Mouse (Mus musculus): ENCODE data around the gene C1rl. TPM values are rescaled to one million over a fixed set of nuclear protein-coding genes. Genes with fewer than 3 reads are reported as not detected.
"Not testable (repeated sequence)": the region's sequence is repeated elsewhere in the genome, so short reads cannot be mapped to it uniquely, and the experiment has no call there.

The C1rl gene
- total and polyA plus RNA-seq, 3 experiments = 1.1 to 1.3 (median 1.2) TPM

GRCm38 (mm10) chr6:124545425-124545824 is 52.5 kb downstream of the C1rl start:
- Histone ChIP-seq H3K27me3 (ENCODE audit: control insufficient read depth, insufficient read depth, low read length) (no peaks in the 10 kb centered on the region), H3K4me3 (no peak overlapping the region), H3K4me1 (ENCODE audit: control insufficient read depth, insufficient read depth, low read length) (no peaks in the 10 kb centered on the region), H3K79me2 (replicated peaks; ENCODE audit: control insufficient read depth, insufficient read depth, low read length) (no peaks in the 10 kb centered on the region), H3K27ac (no peak overlapping the region), H3K36me3 (ENCODE audit: control insufficient read depth, insufficient read depth, low read length) (no peaks in the 10 kb centered on the region), H3K9ac (ENCODE audit: low read depth, low read length) (no peak overlapping the region)
- 63% methylated on average over 2 of the region's 2 CpGs for WGBS
- intact Hi-C loops (cut with DNase I) = no loop called here
- no peak for TF ChIP-seq CTCF (IDR thresholded peaks at IDR 0.05)
- TF ChIP-seq POLR2A (IDR thresholded peaks at IDR 0.05; ENCODE audit: insufficient read depth, low read depth, low read length) = no peak
- no peak for TF ChIP-seq EP300 (IDR thresholded peaks at IDR 0.05; ENCODE audit: insufficient read depth, low read depth, low read length)
- DNase-seq = no peak

DNA sequence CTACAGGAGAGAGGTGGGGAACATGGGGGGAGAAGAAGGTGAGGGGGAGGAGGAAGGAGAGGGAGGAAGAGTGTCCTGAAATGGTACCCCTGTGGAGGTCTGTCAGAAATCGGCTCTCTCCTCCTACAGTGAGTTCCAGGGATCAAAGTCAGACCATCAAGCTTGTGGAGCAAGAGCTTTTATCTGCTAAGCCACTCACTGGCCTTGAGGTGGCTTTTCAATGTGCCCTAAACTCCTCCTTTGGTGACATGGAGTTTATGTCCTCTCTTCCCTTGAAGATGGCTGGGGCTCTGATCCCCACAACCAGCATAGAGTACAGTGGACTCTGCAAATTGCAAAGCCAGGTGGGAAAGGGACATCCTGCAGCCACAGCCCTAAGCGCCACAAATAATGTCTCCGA is 55.1 kb downstream of the C1rl start:
- H3K9ac ChIP-seq (ENCODE audit: low read depth, low read length) = not testable (repeated sequence)
- 80% methylated on average over 3 of the region's 3 CpGs for WGBS

GRCm38 (mm10) chr6:124549023-124549550 is 56.2 kb downstream of the C1rl start:
- Histone ChIP-seq H3K9ac (ENCODE audit: low read depth, low read length) (no peak overlapping the region), H3K4me1 (ENCODE audit: control insufficient read depth, insufficient read depth, low read length) (no peaks in the 10 kb centered on the region), H3K36me3 (ENCODE audit: control insufficient read depth, insufficient read depth, low read length) (no peaks in the 10 kb centered on the region), H3K27me3 (ENCODE audit: control insufficient read depth, insufficient read depth, low read length) (no peaks in the 10 kb centered on the region), H3K27ac (no peak overlapping the region), H3K79me2 (replicated peaks; ENCODE audit: control insufficient read depth, insufficient read depth, low read length) (no peaks in the 10 kb centered on the region), H3K4me3 (no peak overlapping the region)
- DNase-seq = no peak
- intact Hi-C loops (cut with DNase I) = no loop called here
- TF ChIP-seq POLR2A (IDR thresholded peaks at IDR 0.05; ENCODE audit: insufficient read depth, low read depth, low read length) (no peak), EP300 (IDR thresholded peaks at IDR 0.05; ENCODE audit: insufficient read depth, low read depth, low read length) (no peak), CTCF (IDR thresholded peaks at IDR 0.05) (no peak)
- WGBS = 83% methylated on average over 3 of the region's 3 CpGs

More for the DNA sequence above, 55.1 kb downstream of the C1rl start:
- H3K27ac ChIP-seq; intact Hi-C loops (cut with DNase I); H3K27me3 ChIP-seq (ENCODE audit: control insufficient read depth, insufficient read depth, low read length); H3K4me1 ChIP-seq (ENCODE audit: control insufficient read depth, insufficient read depth, low read length); DNase-seq; H3K36me3 ChIP-seq (ENCODE audit: control insufficient read depth, insufficient read depth, low read length); H3K4me3 ChIP-seq; H3K79me2 ChIP-seq (replicated peaks; ENCODE audit: control insufficient read depth, insufficient read depth, low read length): not testable (repeated sequence)

GRCm38 (mm10) chr6:124552766-124553165 is 59.9 kb downstream of the C1rl start:
- Histone ChIP-seq H3K27me3 (ENCODE audit: control insufficient read depth, insufficient read depth, low read length) (no peaks in the 10 kb centered on the region), H3K36me3 (ENCODE audit: control insufficient read depth, insufficient read depth, low read length) (no peaks in the 10 kb centered on the region), H3K9ac (ENCODE audit: low read depth, low read length) (no peak overlapping the region), H3K27ac (no peak overlapping the region), H3K4me3 (no peak overlapping the region), H3K79me2 (replicated peaks; ENCODE audit: control insufficient read depth, insufficient read depth, low read length) (no peaks in the 10 kb centered on the region), H3K4me1 (ENCODE audit: control insufficient read depth, insufficient read depth, low read length) (no peaks in the 10 kb centered on the region)
- intact Hi-C loops (cut with DNase I) = no loop called here
- peak; percentile 8 to 22 for DNase-seq
- TF ChIP-seq POLR2A (IDR thresholded peaks at IDR 0.05; ENCODE audit: insufficient read depth, low read depth, low read length) = no peak
- no peak for TF ChIP-seq EP300 (IDR thresholded peaks at IDR 0.05; ENCODE audit: insufficient read depth, low read depth, low read length)
- no peak for TF ChIP-seq CTCF (IDR thresholded peaks at IDR 0.05)
- 62% methylated on average over 22 of the region's 22 CpGs for WGBS

DNA sequence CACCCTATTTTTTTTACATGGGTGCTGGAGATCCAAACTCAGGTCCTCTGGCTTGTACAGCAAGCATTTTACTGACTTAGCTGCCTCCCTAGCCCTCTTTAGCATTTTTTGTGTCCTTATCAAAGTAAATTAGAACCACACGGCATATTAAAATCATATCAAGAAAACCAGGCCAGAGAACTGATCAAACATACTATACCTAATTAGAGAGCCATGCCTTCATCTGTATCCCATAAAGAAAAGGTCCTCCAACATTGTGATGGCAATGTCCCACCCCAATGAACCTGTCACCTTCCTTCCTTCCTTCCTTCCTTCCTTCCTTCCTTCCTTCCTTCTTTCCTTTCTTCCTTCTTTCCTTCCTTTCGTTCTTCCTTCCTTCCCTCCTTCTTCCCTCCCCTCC is 63.0 kb downstream of the C1rl start:
- H3K4me3 ChIP-seq; DNase-seq; intact Hi-C loops (cut with DNase I); H3K36me3 ChIP-seq (ENCODE audit: control insufficient read depth, insufficient read depth, low read length); H3K79me2 ChIP-seq (replicated peaks; ENCODE audit: control insufficient read depth, insufficient read depth, low read length); H3K4me1 ChIP-seq (ENCODE audit: control insufficient read depth, insufficient read depth, low read length); H3K27me3 ChIP-seq (ENCODE audit: control insufficient read depth, insufficient read depth, low read length); H3K27ac ChIP-seq; H3K9ac ChIP-seq (ENCODE audit: low read depth, low read length): not testable (repeated sequence)
- 74% methylated on average over 2 of the region's 2 CpGs for WGBS

Other genes starting within 250 kb of the C1rl start
- 10 to 100 TPM; 15.7 to 16.3 TPM for gene Cd163, start 188.5 kb upstream of the C1rl start, total RNA-seq (2021)
- 2.7 and 4.3 TPM in 2 replicates for gene Cd163, start 188.5 kb upstream of the C1rl start, polyA plus RNA-seq (2012; rRNA removed)
- gene Pex5, start 78.0 kb upstream of the C1rl start, total RNA-seq (2021) = 10 to 100 TPM; 21.9 to 25.7 TPM
- gene Pex5, start 78.0 kb upstream of the C1rl start, polyA plus RNA-seq (2012; rRNA removed) = 20.8 and 30.1 TPM in 2 replicates
- 1 to 10 TPM; 1.4 to 1.9 TPM for gene Clstn3, start 28.3 kb upstream of the C1rl start, total RNA-seq (2021)
- gene Clstn3, start 28.3 kb upstream of the C1rl start, polyA plus RNA-seq (2012; rRNA removed) = 5.1 and 11.8 TPM in 2 replicates
- gene C1ra, start 19.3 kb downstream of the C1rl start, total RNA-seq (2021) = 10 to 100 TPM; 10.4 to 12.2 TPM
- 17.3 and 19.5 TPM in 2 replicates for gene C1ra, start 19.3 kb downstream of the C1rl start, polyA plus RNA-seq (2012; rRNA removed)
- gene C1s1, start 49.2 kb downstream of the C1rl start, total RNA-seq (2021) = 10 to 100 TPM; 23.0 to 25.1 TPM
- gene C1s1, start 49.2 kb downstream of the C1rl start, polyA plus RNA-seq (2012; rRNA removed) = 31.0 and 39.0 TPM in 2 replicates
- 1 to 10 TPM; 1.2 to 1.8 TPM for gene C1rb, start 77.2 kb downstream of the C1rl start, total RNA-seq (2021)
- gene C1rb, start 77.2 kb downstream of the C1rl start, polyA plus RNA-seq (2012; rRNA removed) = not detected in 2 replicates
- gene C1s2, start 143.0 kb downstream of the C1rl start, total RNA-seq (2021) = under 1 TPM; 0.26 to 0.48 TPM
- not detected in 2 replicates for gene C1s2, start 143.0 kb downstream of the C1rl start, polyA plus RNA-seq (2012; rRNA removed)
- gene Lpcat3, start 169.9 kb downstream of the C1rl start, total RNA-seq (2021) = 10 to 100 TPM; 34.9 to 40.5 TPM
- gene Lpcat3, start 169.9 kb downstream of the C1rl start, polyA plus RNA-seq (2012; rRNA removed) = 73.4 and 116 TPM in 2 replicates
- 10 to 100 TPM; 71.4 to 78.8 TPM for gene Emg1, start 219.1 kb downstream of the C1rl start, total RNA-seq (2021)
- gene Emg1, start 219.1 kb downstream of the C1rl start, polyA plus RNA-seq (2012; rRNA removed) = 51.8 and 79.0 TPM in 2 replicates
- 100 to 1,000 TPM; 260 to 292 TPM for gene Phb2, start 219.2 kb downstream of the C1rl start, total RNA-seq (2021)
- gene Phb2, start 219.2 kb downstream of the C1rl start, polyA plus RNA-seq (2012; rRNA removed) = 184 and 200 TPM in 2 replicates
- gene Ptpn6, start 245.6 kb downstream of the C1rl start, total RNA-seq (2021) = 1 to 10 TPM; 3.1 to 4.4 TPM
- 4.5 and 8.2 TPM in 2 replicates for gene Ptpn6, start 245.6 kb downstream of the C1rl start, polyA plus RNA-seq (2012; rRNA removed)
- gene Grcc10, start 248.3 kb downstream of the C1rl start, total RNA-seq (2021) = 100 to 1,000 TPM; 280 to 314 TPM
- gene Grcc10, start 248.3 kb downstream of the C1rl start, polyA plus RNA-seq (2012; rRNA removed) = 296 and 328 TPM in 2 replicates

Measured in heart, adult 2 months (tissue).